Mouse (Mus musculus) liver, embryonic 14.5 days (tissue): Measurements from ENCODE around the gene Rims1.

ENCODE experiments used
- CTCF ChIP-seq: IDR thresholded peaks from 2 replicates; pipeline ENCODE4 v1.5.1; 2016; ENCODE audit warnings: antibody characterized with exemption, low read depth, control low read depth
- EP300 ChIP-seq: IDR thresholded peaks from 2 replicates; pipeline ENCODE4 v1.6.1; 2016; ENCODE audit warnings: antibody characterized with exemption, low read depth

GRCm38 (mm10) chr1:22709461-22709860, 96.3 kb downstream of the Rims1 start:
- TF ChIP-seq CTCF, result no peak
- no peak for TF ChIP-seq EP300
